Mouse (Mus musculus): ENCODE data around the gene Gm10251.
"Not testable (repeated sequence)": the region's sequence is repeated elsewhere in the genome, so short reads cannot be mapped to it uniquely, and the experiment has no call there.

Gene Gm10251

DNA sequence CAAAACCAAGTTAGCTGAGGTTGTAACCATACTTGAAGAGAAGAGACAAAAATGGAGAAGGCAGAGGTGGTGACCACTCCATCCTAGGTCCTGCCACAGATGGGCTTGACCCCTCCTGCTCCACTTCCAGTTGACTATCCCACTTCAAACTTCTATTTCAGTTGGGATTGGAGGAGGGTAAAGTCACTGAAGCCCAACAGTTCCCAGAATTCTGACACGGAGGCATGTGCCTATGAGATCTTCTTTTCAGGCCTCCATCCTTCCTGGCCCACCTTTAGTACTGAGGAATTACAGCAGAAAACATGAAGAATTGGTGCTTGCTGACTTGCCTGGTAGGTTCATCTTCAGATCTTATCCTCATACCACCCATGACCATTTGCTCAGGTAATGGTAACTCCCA lies at the start of gene Gm10251:
TSS of gene Gm10251 (minus strand) at position 101 of the 400 bp plus-strand sequence.
- DNase-seq (ENCODE audit: low spot score in 2 of 2): not testable (repeated sequence)

DNA sequence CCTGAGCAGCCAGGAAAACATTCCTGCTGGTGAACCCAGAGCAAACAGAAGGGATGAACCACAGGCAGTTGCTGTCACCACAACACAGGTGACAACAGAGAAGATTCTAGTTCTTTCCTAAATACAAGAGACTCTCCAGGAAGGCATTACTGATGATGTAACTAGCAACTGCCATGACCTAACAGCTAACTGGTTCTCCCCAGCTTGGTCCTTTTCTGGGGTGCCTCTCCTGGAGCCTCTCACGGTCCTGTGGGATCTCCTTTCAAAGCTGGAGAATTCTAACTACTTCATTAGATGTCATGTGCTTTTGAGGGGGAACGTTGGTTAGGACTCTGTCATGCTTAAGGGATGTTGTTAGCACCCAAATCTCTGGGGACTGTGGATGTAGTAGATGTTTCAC lies 36.2 kb upstream of the Gm10251 start, which contains the start of gene Gm8050:
TSS of gene Gm8050 (minus strand) at position 101 of the 400 bp plus-strand sequence.
- DNase-seq (ENCODE audit: low spot score in 2 of 2): not testable (repeated sequence)

DNA sequence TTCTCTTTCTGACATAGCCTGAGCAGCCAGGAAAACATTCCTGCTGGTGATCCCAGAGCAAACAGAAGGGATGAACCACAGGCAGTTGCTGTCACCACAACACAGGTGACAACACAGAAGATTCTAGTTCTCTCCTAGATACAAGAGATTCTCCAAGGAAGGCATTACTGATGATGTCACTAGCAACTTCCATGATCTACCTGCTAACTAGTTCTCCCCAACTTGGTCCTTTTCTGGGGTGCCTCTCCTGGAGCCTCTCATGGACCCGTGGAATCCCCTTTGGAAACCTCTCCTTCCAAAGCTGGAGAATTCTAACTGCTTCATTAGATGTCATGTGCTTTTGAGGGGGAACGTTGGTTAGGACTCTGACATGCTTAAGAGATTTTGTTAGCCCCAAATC lies 61.7 kb downstream of the Gm10251 start, which contains the start of gene Gm3460:
TSS of gene Gm3460 (minus strand) at position 101 of the 400 bp plus-strand sequence.
- DNase-seq (ENCODE audit: low spot score in 2 of 2): not testable (repeated sequence)

DNA sequence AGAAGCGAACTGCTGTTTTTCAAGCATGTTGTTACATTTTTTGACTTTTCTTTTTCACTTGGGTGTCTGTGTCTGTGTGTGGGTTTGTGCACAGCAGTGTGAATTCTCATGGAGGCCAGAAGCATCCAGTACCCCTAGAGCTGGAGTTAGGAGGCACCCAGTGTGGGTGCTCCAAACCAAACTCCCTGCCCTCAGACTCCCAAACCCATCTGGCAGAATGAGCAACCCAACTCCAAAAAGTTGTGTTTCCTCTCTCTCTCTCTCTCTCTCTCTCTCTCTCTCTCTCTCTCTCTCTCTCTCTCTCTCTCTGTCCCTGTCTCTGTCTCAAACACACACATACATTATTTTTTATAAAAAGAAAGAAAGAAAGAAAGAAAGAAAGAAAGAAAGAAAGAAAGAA lies 77.5 kb downstream of the Gm10251 start:
- peak in 1 of 2 experiments; percentile 1 for DNase-seq (ENCODE audit: low spot score in 2 of 2)

DNA sequence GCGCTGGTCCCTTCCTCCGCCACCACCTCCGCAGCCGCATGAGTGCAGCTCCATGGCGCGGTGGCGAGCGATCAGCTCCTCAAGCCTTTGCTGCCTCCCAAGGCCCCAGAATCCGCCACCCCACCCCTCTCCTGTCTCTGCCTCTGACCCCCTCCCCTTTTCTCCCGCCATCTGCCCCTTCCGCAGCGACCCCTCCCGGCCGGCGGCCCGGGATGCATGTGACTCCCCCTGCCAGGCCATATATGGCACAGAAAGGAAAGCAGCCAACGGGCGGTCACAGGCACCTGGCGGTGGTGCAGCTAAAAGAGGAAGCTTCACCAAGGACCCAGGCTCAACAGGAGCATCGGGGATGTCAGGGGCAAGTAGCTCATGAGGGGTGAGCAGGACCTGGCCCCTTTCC lies 79.0 kb downstream of the Gm10251 start:
- DNase-seq (ENCODE audit: low spot score in 2 of 2): not testable (repeated sequence)

DNA sequence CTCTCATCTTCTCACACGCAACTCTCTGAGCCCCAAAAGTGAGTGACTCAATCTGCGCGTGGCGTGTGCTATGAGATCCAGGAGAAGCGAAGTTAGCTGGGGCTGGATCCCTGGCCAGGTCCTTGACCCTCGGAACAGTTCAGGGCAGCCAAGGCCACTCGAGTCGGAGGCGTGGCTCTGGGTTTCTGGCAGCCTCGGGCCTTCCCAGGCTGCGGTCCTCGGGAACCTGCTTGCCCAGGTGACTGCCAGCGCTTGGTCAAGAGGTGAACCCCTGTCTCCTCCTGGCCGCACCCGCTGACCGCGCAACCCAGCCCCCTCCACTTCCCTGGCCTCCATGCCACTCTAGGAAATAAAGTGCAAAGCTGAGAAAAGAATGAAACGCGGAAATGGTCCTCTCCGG lies 79.4 kb downstream of the Gm10251 start:
- DNase-seq (ENCODE audit: low spot score in 2 of 2): peak in 1 of 2 experiments; percentile 1

DNA sequence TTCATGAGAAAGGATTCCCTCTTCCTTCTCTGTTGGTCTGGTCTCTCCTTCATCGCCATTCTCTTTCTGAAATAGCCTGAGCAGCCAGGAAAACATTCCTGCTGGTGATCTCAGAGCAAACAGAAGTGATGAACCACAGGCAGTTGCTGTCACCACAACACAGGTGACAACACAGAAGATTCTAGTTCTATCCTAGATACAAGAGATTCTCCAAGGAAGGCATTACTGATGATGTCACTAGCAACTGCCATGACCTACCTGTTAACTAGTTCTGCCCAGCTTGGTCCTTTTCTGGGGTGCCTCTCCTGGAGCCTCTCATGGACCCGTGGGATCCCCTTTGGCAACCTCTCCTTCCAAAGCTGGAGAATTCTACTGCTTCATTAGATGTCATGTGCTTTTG lies 93.5 kb downstream of the Gm10251 start, which contains the start of gene Gm3629:
TSS of gene Gm3629 (minus strand) at position 101 of the 400 bp plus-strand sequence.
- DNase-seq (ENCODE audit: low spot score in 2 of 2): not testable (repeated sequence)

Data from heart, adult 9 months (tissue).